Mouse (Mus musculus) lung, adult 2 months (tissue): ENCODE results near the gene Aup1.

Source experiments
- CTCF ChIP-seq: fragments of 200-500 bp; IDR thresholded peaks from 2 replicates; pipeline ENCODE4 v1.5.1; 2011; ENCODE audit warnings: mild to moderate bottlenecking, low read length, control low read depth; ENCODE audit not compliant: insufficient read depth
- POLR2A ChIP-seq: fragments of 200-500 bp; IDR thresholded peaks from 2 replicates; pipeline ENCODE4 v1.6.1; 2011; ENCODE audit warnings: low read depth, mild to moderate bottlenecking, control low read depth, low read length, borderline replicate concordance; ENCODE audit errors: extremely low read depth

- TF ChIP-seq CTCF, result no peak
- TF ChIP-seq POLR2A, result no peak
These were observed 43.1 kb upstream of the Aup1 start for GRCm38 (mm10) chr6:83011255-83011654.
